Mouse (Mus musculus): ENCODE measurements around the gene Tprgl.

DNA sequence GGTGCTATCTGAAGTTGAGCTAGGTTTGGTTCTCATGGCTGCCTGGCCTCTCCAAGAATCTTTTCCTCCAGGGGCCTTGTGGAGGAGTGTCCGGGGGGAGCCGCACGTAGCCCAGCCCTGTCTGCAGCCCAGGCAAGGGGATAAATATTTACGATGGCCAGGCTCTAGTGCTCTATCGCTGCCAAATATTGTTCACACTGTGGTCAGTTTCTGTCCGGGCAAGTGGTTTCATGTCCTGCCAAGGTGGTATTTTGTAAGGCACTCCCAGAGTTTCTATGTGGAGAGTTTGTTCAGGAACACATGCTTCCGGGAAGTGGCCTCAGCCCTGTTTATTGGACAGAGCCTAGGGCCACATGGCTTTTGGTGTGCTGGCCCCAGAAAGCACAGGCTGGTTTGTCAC is 20.5 kb upstream of the Tprgl start:
- no peak for TF ChIP-seq ELF1 (IDR thresholded peaks at IDR 0.05; ENCODE audit: low read depth, low read length)
- no peak for TF ChIP-seq GABPA (IDR thresholded peaks at IDR 0.05; ENCODE audit: insufficient replicate concordance, low read depth, low read length)
- TF ChIP-seq POLR2A (IDR thresholded peaks at IDR 0.05; ENCODE audit: low read depth, low read length), result no peak
- no peak for TF ChIP-seq MAZ (IDR thresholded peaks at IDR 0.05; ENCODE audit: low read depth, low read length)
